Mouse (Mus musculus): Measurements from ENCODE around the gene Ceacam15.
"Not testable (repeated sequence)": the region's sequence is repeated elsewhere in the genome, so short reads cannot be mapped to it uniquely, and the experiment has no call there.

Ceacam15 gene

GRCm38 (mm10) chr7:16675605-16676004 lies at the start of gene Ceacam15:
Ceacam15 (minus strand) TSS chr7:16675705.
- no peak for DNase-seq (ENCODE audit: low spot score)

- not testable (repeated sequence) for DNase-seq (ENCODE audit: low spot score)
Measured at GRCm38 (mm10) chr7:16722490-16722889, 47.0 kb upstream of the Ceacam15 start.

DNA sequence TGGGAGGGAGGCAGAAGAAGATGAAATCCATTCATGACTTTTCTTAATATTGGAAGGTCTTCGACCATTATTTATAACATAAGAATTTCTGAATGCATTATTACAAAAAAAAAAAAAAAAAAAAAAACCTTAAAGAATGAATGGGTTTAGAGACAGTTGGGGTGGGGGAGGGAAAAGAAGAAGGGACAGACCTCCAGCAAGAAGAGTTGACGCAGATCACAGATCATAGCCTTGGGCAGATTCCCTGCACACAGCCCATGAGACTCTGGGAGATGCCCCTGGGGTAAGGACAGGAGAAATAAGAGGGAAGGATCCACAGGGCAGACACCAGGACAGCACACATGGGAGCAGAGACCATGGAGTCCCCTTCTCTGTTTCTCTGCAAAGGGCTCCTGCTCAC lies 46.1 kb upstream of the Ceacam15 start, which contains the start of gene Ceacam9:
TSS of gene Ceacam9 (plus strand) at position 301 of the 400 bp plus-strand sequence.
- no peak for DNase-seq (ENCODE audit: low spot score)

DNA sequence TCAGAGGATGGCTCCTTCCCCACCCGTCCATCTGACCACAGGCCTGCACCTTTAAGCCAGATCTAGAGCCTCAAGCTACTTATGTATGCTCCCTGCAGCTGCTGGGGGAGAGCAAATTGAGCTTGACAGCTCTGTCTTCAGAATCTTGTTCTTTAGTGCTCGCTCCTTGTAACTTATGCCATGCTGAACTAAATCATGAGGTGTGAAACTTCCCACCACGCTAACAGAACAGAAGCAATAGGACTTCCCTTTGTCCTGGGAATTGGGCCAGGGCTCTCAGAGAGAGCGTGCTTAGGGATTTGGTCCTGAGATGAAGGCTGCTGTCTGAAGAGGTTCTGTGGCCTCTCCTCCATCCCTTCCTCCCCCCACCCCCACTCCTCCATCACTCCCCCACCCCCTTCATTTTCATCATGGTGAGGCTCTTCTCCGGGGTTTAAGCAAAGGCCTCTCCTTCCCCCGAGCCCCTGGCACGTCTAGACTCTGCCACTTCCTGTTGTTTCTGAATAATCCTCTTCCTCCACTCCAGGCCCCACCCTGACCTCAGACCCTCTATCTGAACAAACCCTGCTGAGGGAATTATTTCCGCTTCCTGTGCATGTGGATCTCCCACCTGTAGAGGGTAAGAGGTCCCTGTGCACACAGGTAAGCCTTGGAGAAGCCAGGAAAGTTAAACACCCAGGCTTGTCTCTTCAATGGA lies 41.1 kb upstream of the Ceacam15 start:
- DNase-seq (ENCODE audit: low spot score) = not testable (repeated sequence)

DNA sequence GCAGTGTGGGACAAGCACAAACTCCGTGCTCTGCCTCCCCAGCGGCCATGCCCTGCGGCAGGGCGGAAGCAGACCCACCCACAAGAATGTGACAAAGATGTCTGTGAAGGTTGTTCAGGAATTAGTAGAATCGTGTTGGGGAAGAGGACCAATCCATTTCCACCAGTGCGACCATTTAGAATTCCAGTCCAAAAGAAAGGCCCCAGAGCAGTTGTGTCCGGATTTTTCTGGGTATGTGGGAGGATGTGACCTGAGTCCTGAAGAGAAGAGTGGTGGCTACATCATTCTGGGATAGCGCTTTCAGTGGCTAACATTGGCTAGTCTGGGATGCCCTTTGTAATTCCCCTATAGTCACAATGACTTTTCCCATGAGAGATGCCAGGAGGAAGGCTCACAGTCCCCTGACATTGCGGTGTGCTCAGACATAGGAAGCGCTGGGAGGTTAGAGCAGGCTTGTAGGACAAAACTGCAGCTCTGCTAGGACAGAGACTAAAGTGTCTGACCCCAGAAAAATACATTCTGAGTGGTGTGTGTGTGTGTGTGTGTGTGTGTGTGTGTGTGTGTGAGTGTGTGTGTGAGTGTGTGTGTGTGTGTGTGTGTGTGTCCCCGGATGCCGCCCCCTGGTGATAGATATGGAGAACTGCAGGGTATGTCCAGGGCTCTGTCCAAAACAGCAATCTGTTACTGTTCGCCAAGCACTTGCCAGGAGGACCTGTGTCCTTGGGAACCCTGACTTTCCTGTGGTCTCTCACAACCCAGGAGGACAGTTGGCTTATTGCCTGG lies 37.3 kb upstream of the Ceacam15 start:
- DNase-seq (ENCODE audit: low spot score) = no peak

GRCm38 (mm10) chr7:16710604-16711003 lies 35.1 kb upstream of the Ceacam15 start:
- DNase-seq (ENCODE audit: low spot score) = peak; percentile 33

DNA sequence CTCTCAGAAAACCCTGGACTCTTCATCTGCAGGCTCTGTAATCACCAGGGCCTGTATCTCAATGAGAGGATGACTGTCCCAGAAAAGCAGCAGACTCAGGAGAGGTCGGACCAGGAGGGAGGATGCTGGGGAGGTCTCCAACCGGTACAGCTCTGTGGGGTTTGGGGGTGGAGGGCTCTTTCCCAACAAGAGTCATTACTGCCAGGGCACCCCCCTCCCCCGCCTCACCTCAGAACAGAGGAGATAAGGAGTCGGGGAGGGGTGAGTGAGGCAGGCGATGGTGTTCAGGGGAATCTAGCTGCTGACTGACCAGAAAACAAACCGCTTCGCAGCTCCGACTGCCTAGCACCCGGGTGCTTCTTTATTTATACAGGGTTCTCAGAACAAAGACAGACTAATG lies 32.7 kb upstream of the Ceacam15 start:
- DNase-seq (ENCODE audit: low spot score) = no peak

GRCm38 (mm10) chr7:16706385-16706784 lies 30.9 kb upstream of the Ceacam15 start:
- DNase-seq (ENCODE audit: low spot score) = no peak

DNA sequence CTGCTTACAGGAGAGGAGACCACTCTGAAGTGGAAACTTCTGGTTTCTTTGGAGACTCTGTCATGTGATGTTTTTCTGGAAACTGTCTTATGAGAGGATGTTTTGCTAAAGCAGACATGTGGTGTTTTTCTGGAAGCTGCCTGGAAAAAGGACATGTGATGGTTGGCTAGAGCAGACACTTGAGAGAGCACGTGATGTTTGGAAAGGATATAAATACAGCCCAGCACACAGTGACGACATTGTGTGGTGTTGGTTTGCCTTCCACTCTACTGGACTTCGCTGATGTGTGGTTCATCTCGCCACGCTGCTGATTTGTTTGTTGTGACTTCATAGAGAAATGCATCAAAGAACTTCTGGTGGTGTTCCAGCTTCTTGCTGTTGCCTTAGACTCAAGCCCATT lies 25.1 kb upstream of the Ceacam15 start:
- no peak for DNase-seq (ENCODE audit: low spot score)

DNA sequence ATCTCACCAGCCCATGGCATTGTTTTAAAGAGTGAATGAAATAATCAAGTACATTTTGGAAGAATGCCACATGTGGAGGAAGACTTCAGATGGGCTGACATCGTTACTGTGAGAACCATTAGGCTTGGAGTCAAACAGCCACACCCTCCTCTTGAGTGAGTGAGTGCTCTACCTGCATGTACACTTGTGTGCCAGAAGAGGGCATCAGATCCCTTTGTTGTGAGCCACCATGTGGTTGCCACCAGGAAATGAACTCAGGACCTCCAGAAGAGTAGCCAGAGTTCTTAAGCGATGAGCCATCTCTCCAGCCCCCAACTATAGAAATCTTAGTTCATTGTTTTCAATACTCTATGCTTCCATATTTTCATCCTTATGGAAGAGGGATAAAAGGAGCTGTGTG lies 23.5 kb upstream of the Ceacam15 start:
- DNase-seq (ENCODE audit: low spot score) = peak; percentile 56

GRCm38 (mm10) chr7:16695025-16695424 lies 19.5 kb upstream of the Ceacam15 start:
- no peak for DNase-seq (ENCODE audit: low spot score)

- no peak for DNase-seq (ENCODE audit: low spot score)
Measured at GRCm38 (mm10) chr7:16689196-16689595, 13.7 kb upstream of the Ceacam15 start.

GRCm38 (mm10) chr7:16680194-16680593 lies 4.7 kb upstream of the Ceacam15 start:
- not testable (repeated sequence) for DNase-seq (ENCODE audit: low spot score)

DNA sequence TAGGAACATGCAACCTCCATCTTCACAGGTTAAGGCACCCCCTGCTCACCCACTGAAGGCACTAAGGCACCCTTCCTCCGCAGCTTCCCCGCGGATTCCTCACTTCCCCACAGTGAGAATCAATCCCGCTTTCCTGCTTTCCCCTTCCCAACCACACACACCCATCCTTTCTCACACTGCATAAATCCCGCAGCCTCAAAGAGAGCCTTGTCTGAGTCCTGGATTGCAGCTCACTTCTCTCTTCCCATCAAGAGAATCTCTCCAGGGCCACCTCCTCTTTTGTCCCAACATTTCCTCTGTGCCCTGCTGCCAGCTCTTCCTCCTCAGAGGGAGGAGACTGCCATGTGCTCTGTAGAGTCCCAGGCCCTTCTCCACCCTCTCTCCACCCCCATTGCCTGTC lies 806 bp downstream of the Ceacam15 start:
- not testable (repeated sequence) for DNase-seq (ENCODE audit: low spot score)

DNA sequence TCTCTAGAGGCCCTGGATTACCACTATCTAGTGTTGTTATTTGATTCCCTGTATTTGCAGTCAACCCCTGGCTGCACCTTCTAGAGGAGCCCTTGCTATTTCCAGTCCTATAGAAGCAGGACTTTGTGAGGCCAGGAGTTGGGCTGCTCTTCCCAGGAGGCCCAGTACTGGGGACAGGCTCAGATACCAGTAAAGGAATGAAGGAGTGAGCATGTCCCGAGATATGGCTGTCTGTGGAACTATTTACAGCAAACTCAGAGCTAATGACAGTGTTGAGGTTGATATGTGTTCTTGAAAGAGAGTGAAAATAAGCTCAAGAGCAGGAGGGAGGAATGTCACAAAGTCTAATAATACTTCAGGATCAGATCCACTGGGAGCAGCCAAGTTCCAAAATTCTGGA lies 1.7 kb downstream of the Ceacam15 start:
- no peak for DNase-seq (ENCODE audit: low spot score)

DNA sequence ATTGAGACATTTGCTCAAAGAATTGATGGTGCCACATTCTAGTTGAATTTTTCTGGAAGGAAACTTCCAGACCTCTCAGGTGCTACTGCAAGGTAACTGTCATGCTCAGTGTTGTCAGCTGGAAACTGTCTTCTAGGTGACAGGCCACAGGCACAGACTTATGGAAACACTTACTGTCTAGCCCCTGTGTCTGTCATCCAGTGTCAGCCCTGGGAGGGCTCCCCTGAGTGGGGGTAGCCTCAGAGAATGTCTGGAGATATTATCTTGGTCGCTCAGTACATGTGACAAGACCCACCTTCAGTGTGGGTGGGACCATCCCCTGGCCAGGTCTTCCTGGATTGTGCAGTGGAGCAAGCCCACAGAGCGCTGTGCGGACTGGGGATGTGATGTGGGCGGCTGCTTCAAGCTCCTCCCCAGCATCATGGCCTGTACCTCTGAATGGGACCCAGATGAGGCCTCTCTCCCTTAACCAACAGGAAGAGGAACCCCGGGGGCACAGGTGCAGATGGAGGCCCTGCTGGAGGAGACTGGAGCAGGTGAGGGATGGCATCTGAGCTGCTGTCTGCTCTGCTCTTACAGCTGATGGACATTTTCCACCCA lies 7.1 kb downstream of the Ceacam15 start:
- DNase-seq (ENCODE audit: low spot score) = not testable (repeated sequence)

GRCm38 (mm10) chr7:16644260-16644659 lies 31.2 kb downstream of the Ceacam15 start:
- no peak for DNase-seq (ENCODE audit: low spot score)

GRCm38 (mm10) chr7:16643106-16643505 lies 32.4 kb downstream of the Ceacam15 start:
- DNase-seq (ENCODE audit: low spot score) = not testable (repeated sequence)

GRCm38 (mm10) chr7:16639028-16639427 lies 36.5 kb downstream of the Ceacam15 start:
- DNase-seq (ENCODE audit: low spot score) = no peak

DNA sequence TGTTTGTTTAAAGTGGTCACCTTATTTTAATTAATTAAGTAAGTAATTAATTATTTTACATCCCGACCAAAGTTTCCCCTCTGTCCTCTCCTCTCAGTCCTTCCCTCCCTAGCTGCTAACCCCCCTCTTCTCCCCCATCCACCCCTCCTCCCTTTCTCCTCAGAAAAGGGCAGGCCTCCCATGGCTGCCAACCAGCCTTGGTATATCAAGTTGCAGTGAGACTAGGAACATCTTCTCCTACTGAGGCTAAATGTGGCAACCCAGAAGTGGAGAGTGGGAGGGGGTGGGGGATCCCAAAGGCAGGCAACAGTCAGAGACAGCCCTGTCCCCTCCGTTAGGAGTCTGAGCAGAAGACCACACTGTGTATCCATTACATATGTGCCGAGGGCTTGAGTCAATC lies 40.4 kb downstream of the Ceacam15 start:
- no peak for DNase-seq (ENCODE audit: low spot score)

DNA sequence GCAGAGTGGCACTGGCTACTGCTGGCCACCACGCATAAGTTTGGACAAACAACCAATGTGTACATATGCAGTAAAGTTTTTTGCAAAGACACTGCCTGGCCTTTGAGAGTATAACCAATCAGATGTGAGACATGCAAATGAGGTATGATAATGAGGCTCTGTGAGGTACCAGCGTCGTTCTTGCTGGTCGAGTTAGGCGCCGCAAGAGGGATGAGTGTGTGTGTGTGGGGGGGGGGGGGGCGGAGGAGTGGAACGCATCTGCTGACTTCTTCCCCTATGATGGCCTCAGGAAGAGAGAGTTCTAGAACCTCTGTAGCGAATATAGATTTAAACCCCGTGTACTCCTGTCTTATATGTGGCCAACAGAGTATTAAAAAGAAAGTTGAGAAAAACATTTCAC lies 41.6 kb downstream of the Ceacam15 start:
- DNase-seq (ENCODE audit: low spot score) = peak; percentile 43

DNA sequence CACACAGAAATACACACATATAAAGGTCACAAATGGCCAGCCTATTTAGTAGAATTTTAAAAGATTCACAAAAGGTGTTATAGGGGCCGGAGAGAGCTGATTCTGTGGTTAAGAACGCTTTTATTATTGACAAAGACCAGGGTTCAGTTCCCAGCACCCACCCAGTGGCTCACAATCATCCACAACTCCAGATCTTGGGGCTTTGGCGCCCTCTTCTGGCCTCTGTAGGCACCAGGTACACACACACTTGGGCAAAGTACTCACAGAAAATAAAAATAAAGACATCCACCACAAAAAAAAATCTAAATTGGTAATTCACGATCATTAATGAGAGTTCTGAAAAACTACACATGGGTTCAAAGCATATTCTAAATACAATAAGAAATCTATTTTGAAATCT lies 43.6 kb downstream of the Ceacam15 start:
- no peak for DNase-seq (ENCODE audit: low spot score)

GRCm38 (mm10) chr7:16631025-16631424 lies 44.5 kb downstream of the Ceacam15 start:
- no peak for DNase-seq (ENCODE audit: low spot score)

All from embryo, embryonic 10 days (tissue).